Mouse (Mus musculus) lung, postnatal 14 days (tissue): ENCODE data around the gene Ccdc12.
A peak's percentile ranks its signal among the peaks of the same experiment; 100 is the strongest.

Source experiments
- DNase-seq: peaks from one replicate; pipeline ENCODE4 v3.0.0; 2021

The Ccdc12 gene

DNA sequence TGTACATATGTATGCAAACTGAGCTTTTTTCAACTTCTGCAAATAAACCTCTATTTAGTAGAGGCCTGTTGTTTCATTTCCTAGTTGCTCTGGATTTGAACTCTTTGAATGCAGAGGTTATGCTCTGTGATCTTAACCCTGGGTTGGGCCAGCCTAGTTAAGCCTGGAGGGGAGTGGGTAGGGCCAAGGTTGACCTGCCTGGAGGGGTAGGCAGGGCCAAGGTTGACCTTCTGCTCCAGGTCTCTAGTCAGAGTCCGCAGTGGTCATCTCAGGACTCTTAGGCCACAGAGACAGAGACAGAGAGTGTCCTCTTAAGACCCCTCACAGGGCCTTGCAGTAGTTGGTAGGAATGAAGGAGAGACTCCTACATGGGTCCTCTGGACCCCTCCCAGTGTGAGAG lies 55.2 kb downstream of the Ccdc12 start:
- no peak for DNase-seq

DNA sequence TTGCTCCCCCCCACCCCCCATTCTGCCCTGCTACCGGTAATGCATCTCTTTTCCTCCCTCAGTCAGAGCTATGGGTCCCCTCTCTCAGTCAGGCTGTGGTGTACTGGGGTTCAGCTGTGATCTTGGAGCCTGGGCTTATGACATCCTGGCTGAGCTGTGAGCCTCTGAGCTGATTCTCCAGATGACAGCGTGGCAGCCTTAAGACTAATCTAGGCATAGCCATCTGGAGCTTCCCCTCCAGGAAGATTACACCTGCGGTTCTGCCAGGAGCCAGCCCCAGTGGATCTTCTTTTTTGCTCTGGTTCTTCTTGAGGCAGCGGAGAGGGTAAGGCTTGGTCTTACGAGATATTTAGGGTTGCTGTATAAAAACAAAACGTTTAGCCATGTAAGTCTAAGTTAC lies 55.7 kb downstream of the Ccdc12 start:
- DNase-seq, result no peak

DNA sequence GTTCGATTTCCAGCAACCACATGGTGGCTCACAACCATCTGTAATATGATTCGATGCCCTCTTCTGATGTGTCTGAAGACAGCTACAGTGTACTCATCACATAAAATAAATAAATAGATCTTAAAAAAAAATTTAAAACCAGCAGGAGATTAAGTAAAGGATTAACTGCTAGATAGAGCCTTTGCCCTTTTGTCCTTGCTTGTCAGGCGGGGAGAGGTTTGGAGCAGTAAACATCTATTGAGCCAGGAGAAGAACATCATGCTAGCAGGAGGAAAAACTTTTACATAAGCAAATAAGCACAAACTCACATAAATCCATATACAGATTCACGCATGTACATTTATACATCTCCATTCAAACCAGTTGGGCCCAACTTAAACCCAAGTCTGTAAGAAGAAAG lies 56.2 kb downstream of the Ccdc12 start:
- DNase-seq, result no peak

DNA sequence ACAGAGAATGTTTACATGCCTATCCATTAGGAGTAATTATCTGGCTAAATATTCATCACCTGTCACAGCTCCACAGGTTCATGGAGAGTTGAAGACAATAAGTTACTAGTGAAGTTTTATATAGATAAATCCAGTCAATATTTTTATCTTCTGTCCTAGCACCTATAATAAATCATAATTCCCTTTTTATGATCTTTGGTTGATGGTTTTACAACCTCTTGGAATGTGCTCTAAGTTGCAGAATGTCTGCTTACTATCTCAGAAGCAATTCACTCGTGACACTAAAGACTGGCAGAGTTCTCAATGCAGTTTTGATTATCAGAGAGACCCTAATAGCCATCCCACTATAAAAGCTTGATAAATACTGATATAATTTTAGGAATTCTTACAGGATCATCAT lies 57.1 kb downstream of the Ccdc12 start:
- no peak for DNase-seq

DNA sequence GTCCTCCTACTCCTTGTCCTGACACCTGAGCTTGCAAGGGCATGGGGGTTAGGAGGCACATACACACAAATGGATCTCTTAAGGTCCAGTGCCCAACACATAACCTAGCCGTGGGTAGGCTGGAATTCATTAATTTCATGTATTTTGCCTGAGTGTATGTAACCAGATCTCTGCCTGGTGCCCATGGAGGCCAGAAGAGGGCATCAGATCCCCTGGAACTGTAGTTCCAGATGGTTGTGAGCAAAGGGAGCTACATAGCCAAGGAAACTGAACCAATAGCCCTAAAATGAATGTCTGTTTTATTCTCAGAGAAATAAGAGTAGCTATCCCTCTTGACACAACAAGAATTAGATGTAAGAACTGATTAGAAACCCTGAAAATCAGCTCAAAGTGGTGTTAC lies 59.1 kb downstream of the Ccdc12 start:
- no peak for DNase-seq

DNA sequence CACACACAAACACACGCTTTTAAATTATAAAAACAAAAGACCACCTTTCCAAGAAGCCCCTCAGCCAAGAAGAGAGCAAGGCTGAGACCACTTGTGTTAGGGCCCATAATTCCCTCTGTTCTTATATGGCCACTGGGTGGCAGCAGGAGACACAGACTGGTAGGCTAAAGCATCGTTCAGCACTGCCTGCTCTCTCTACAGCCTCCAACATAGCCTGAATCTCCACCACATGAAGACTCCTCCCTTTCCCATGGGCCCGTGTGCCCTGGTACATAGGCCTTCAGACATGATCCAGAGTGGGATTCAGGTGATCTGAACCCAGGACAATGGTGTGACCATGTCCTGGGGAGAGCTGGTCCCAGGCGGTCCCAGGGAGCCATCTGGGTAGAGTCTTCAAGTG lies 60.5 kb downstream of the Ccdc12 start:
- DNase-seq, result peak; percentile 68

DNA sequence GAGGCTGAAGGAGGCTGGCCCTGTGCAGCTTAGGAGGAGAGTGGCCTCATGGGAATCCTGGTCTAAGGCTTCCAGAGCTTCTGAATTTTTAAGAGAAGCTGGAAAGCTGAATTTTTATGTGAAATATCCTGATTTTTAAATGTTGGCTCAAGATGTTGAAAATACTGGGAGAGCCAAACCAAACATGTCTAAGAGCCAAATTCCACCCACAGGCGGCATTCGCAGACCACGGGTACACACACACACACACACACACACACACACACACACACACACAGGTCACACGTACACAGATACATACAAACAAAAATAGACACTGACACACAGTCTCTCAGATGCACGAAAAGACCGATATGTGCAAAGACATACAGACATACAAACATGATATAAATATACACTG lies 61.8 kb downstream of the Ccdc12 start:
- DNase-seq, result no peak

DNA sequence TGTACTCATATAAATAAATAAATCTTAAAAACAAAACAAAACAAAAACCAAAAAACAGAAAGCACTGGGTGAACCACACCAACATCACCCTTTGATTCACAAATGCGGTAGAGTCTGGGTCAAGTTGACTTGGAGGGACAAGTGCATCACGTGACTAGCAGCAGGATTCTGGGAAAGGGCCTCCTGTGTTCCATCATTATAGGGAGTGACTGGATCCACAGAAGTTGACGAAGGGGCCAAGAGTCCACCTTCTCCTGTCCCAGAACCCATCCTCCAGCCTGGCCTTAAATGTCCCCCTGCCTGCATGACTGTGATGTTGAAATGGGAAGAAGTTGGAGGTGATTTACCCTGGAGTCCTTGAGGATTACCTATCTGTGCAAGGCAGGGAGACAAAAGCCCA lies 62.5 kb downstream of the Ccdc12 start:
- DNase-seq, result no peak

DNA sequence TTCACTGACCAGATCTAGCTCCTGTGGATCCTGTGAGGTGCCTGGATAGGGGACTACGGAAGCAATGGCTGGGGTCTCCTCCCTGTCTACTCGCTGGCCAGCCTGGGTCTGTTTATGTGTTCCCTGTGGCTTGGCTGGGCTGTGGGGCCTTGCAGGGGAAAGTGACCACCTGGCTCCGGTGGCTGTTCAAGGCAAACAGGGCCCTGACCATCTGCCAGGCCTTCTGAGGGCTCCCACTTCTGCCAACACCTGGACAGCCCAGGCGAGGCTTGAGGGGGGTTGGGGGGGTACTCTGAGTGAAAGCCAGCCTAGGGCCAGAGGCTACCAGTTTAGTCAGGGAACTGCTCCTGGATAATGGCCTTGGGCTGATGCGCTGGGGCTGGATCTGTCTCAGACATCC lies 63.7 kb downstream of the Ccdc12 start:
- DNase-seq, result no peak

DNA sequence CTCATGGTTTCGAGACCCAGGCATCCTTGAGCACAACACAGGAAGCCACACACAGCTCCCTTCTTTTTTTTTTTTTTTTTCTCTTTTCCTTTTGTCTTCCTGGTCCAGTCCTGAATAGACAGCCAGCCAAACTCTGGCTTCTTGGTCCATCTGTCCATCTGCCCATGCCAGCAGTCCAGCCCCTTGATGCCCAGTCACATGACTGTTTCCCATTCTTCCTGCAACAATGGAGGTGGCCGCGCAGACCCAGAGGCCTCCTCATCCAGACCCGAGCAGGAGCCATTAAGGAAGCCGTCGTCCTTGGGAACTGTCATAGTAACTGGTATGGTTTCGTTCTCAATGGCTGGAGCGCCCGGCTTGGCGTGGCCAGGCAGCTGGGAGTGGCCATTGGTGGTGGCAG lies 65.8 kb downstream of the Ccdc12 start:
- no peak for DNase-seq

DNA sequence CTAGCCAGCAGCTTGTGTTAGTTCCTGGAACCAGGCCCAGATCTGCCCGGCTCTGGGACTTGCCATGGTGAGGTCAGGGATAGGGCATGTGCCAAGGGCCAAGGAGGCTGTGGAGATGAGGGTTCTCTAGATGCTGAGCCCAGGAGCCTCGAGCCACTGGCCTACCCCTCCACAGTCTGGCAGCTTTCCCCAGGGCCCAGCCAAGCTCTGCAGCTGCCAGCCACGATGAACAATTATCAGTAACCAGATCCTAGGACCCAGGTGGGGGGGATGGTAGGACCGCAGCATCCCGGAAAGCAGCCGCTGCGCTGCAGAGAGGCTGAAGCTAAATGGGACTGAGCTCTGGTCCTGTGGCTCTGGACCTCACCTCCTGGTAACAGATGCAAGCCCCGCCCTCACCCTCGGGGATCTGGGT lies 69.4 kb downstream of the Ccdc12 start:
- DNase-seq, result no peak

DNA sequence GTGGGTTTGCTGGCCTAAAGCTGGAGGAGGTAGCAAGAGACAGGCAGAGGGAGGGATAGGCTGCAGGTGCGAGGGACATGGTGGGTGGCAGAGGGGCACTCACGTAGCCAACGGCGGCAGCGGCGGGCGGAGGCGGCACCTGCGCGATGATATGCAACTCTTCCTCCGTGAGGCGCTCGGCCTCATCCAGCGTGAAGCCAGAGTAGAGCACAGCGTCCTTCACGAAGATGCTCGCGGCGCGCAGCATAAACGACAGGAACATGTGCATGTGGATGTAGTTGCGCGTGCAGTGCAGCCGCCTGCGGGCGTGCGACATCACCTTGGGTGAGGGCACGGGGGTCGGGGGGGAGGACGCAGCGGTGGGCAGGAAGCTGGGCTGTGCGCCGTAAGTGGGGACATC lies 70.6 kb downstream of the Ccdc12 start:
- no peak for DNase-seq

DNA sequence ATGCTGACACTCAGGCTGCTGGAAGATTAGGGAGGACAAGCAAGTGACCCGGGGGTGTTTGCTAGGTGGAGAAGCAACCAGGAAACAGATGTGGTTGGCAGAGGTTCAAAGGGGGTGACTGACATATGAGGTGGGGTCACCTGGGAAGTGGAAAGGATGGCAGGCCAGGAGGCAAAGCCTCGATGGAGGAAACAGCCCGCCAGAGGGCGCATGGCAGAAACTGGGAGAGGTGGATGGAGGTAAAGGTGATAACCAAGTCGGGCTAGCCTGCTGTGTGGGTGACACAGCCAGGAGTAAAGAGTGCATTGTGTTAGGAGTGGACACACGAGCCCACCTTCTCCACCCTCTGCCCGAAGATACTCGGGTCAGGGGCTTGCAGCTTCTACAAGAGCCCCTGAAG lies 73.5 kb downstream of the Ccdc12 start:
- peak; percentile 76 for DNase-seq

DNA sequence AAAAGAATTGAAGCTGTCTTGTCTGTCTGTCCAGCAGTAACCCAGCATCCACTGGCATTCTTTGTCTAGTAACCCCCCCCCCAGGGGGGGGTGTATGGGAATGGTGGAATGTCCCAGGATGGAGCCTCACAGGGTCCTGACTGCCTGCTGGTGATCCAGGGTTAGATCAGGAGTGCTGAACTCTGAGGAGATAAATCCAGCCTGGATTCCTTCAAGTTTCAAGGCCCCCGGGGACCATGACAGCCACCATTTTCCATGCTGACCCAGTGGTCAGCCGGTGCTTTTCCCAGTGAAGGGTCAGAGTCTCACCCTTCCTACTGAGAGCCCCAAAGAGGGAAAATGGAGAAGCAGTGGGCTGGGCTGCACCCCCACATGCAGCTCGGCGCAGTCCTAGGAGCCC lies 75.6 kb downstream of the Ccdc12 start:
- no peak for DNase-seq

DNA sequence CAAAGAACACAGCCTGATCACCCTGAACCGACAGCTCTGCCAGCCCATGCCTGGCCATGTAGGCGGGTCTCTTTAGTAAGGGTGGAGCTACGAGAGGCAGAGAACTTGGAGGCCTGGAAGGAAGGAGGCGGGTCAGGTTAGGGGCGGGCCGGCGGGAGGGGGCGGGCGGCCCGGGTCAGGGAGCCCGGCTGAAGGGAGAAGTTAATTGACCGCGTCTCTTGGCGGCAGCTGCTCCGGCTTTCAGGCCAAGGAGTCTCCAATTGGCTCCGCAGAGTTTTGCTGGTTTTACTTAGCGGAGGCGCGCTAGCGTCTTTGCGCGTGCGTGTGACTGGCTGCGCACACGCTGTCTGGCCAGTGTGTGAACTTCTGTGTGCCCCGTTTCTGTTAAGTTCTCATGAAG lies 76.3 kb downstream of the Ccdc12 start:
- peak; percentile 82 for DNase-seq

DNA sequence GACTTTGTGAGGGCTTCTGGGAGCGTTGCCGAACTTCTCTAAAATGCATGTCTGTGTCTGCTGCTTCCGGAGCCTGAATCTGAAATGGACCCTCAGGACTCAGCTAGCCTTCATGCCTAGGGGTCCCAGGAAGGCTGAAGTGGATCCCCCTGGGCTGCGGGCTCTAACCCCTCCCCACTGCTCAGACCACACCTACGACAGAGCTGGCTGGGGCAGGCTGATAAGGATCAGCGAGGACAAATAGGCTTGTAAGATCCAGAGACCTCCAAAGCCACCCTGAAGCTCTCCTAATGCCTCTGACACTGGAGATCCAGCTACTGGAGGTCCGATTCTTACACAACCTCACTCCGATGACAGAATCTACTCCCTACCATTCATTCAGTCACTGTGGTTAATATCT lies 76.8 kb downstream of the Ccdc12 start:
- no peak for DNase-seq

DNA sequence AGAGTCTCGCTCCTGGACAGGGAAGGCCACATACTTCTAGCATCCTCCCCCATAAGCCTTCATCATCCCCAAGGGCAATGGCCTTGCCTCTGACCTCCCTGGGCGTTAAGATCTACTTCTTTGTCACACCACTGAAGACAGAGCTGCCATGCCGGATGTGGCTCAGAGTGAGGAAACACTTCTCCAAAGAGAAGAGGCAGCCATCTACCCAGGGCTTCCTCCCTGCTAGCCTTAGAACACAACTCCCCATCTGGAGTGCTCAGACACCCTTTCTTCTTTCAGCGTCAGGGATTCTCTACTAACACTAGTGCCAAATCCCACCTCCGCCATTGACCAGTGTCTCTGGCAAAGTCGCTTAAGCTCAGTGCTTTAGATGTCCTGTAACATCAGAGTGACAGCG lies 77.9 kb downstream of the Ccdc12 start:
- no peak for DNase-seq

DNA sequence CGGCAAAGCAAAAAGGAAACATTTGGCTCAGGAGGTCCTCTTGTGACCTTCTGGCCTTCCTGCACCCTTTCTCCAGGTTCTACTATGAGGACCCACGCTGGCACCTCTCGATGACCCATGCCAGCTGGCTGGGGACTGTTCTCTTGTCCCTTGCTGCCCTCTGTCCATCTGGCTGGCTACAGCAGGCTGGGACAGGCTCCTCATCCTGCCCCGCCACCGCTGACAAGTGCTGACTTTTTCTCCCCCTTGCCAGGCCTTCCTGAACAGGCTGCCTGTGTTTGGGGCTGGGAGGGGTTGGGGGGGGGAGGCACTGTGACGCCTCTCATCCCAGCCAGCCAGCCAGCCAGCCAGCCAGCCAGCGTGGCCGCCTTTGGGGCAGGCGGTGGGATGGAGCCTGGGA lies 80.1 kb downstream of the Ccdc12 start:
- no peak for DNase-seq

DNA sequence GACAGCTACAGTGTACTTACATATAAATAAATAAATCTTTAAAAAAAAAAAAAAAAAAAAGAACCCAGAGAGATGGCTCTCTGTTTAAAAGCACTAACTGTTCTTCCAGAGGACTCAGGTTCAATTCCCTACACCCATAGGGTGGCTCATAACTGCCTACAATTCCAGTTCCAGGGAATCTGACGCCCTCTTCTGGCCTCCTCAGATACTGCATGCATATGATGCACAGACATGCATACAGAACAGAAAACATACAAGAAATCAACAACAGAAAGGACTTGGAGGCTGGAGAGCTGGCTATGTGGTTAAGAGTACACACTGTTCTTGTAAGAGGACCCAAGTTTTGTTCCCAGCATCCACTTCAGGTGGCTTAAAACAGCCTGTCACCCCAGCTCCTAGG lies 81.8 kb downstream of the Ccdc12 start:
- DNase-seq, result no peak

DNA sequence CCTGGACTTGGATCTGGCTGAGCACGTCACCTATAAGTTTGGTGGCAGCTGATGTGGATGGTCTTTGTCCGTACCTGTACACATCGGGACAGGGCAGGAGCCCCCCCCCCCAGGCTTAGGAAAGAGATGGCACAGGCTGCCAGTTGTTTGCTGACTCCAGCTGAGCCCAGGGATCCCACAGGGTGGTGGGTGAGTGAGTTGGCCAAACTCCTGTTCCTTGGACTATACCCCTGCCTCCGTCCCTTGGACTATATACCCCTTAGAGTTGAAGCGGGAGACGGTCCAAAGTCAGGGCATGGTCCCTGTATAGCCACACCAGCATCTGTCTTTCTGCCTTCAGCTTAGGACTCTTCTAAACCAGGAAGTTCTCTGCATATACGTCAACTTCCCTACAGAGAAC lies 83.7 kb downstream of the Ccdc12 start:
- DNase-seq, result no peak

DNA sequence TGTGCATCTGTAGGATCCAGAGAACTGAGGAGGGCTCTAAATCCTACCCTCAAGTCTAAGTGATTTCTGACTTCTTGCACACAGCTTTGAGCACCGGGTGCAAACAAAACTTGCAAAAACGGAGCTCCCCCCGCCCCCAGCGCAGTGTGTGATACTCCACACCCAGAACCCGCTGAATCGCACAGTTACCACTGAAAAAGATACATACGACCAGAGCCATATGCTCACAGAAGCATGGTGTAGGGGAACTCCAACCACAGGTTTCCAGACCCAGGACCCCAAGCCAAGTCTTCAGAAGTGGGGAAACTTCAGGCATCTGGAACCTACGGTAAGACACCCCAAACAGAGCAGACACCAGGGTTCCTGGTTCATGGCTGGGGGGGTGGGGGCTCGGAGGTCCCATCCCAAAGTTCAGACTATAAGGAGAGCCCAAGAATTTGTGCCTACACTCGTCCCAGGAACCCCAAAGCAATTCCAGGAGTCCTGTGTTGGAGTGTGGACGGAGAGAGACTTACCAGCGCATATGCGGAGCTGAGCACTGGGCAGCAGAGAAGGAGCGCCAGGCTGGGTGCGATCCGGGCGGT lies 85.5 kb downstream of the Ccdc12 start, which contains the start of gene Myl3:
Myl3 (plus strand) TSS at position 151 of the 584 bp plus-strand sequence.
- DNase-seq, result no peak

DNA sequence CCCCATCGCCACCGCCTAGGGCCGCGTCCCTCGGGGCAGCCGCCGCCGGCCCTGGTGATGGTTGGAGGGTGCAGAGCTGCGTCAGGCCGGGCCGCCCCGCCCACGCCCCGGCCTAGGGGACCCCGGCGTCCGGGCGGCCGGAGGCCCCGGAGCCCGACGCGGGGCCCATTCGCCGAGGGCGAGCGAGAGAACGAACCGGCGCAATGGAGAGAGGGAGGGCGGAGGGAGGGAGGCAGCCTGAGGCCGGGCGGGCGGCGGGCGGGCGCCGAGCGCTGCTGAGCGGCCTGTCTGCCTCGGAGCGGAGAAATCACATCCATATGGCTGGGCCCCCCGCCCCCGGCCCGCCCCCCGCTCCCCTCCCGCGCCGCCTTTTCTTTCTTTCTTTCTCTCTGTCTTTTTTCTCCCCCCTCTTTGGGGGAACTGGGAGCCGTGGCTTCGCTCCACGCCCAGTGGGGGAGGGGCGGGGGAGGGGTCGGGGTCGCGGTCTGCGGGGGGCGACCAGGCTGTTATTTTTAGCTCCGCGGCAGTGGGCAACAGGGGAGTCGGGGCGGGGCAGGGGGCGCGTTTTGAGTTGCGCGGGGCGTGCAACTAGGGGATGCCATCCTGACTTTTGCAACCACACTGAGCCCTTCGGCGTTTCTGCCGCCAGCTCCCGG lies 86.1 kb downstream of the Ccdc12 start:
- DNase-seq, result no peak

DNA sequence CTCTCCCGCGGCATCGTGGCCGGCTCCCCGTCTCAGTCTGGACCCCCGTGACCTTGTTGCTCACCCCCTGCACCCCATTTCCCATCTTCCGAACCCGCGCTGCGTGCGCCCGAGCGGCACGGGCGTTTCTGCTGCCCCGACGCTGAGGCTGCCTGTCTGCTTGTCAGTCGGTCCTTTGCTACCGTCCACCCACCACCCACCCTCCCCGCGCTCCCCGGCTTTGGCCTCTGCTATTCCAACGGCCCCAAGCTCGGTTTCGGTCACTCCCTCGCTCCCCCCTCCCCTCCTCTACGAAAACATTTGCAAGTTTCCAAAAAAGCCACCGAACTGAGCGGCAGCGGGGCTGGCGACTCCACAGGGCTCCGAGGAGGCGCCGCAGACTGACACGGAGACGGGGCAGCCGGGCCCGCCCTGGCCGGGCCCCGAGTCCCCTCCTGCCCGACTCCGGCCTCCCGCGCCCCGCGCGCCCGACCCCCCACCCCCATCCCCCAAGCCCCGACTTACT lies 86.7 kb downstream of the Ccdc12 start:
- no peak for DNase-seq

DNA sequence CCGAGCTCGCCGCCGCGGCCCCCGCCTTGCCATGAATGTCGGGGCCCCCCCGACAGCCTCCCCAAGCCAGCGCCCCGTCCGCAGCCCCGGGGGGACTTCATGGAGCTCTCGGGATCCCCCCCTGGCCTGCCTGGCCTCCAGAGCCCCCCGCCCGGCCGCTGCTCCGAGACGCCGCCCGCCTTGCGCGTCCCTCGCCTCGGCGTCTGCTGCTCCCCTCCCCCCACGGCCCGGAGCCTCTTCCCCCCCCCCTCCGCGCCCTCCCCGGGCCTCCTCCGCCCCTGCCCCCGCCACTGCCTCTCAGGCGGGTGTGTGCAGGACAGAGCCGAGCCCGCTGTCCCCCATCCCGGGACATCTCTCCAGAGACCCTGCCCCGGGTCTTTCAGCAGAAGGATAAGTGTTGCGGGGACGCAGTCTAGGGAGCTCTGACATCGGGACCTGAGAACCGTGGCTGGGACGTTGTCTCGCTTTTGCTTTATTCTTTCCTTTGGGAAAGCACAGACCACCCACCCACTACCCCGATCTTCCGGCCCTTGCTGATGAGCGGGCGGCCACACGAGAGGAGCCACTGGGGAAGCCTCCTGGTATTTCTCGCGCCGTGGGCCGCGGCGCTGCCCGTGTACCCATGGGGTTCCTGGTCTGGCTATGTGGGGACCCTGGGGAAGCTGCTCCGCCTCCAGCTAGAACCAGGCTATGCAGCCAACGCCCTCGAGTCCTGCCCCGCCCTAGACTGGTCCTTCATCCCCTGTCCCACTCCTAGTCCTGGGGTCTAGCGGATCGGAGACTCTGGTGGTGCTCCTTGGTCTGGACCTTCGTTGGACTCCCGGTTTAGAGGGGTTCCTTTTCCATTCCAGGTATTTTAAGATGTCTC lies 87.4 kb downstream of the Ccdc12 start:
- DNase-seq, result peak; percentile 39
